Comparison of ENCODE assay signal across 20 mouse cellular contexts in the genomic region with DNA sequence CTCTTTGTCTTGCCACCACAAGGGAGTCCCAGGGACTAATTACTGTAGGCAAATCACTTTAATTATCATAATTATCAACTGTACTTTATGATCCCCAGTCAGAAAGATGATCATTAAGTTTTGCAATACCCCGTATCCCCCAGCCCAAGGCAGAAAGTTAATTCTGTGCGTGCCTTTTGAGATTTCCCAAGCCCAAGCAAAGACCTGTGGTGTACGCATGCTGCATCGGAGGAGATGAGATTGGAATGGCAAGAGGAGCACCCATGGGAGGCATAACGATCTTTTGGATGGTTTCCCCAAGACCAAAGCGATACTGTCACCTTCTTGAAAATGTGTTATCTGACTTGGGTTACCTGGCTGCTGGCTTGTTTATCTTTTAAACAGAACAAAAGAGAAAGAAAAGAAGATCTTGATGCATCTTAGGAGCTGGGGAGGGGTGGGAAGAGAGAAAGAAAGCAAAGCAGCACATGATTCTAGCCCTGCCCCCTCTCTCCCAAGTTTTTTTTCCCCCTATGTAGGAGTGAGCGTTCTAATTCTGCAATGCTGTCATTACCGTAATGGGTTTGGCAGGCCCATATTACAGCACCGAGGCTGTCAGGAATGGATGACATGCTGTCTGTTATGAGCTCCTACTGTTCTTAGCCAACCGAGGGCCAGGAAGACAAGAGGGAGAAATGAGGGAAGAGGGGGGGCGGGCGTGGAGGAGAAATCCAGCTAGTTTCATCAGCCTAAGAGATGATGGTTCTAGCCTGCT.
DNase-seq lines count a peak whose midpoint lies in the region; ATAC-seq and TF ChIP-seq lines count a peak whose summit lies in the region.
"Had no signal": no experiment of that assay in that cellular context is flagged by ENCODE, and none has a peak within 500 bp of the region (broad histone marks: within the 10 kb centered on the region; RNA-seq: fewer than 3 reads in every experiment).

No protein-coding gene starts in this region.

- peaks cover 12% of the 10 kb centered on the region for H3K4me1 ChIP-seq in forebrain, embryonic 12.5 days
- H3K4me1 ChIP-seq in forebrain, embryonic 11.5 days (replicated peaks; ENCODE audit: control insufficient read depth, insufficient read depth, low read length): peaks cover 2% of the 10 kb centered on the region; the same call in 1 of the 2 replicates
- no peaks in the 10 kb centered on the region; the same call in none of the 2 replicates for H3K4me1 ChIP-seq in kidney, postnatal 0 days (replicated peaks; ENCODE audit: insufficient read depth, low read length)
- H3K4me1 ChIP-seq: limb, embryonic 15.5 days had no signal

- no peak overlapping the region for H3K9ac ChIP-seq in forebrain, embryonic 12.5 days
- no peak overlapping the region for H3K9ac ChIP-seq in forebrain, embryonic 11.5 days (ENCODE audit: low read length)
- H3K9ac ChIP-seq in kidney, postnatal 0 days (ENCODE audit: low read depth, low read length): no peak overlapping the region
- H3K9ac ChIP-seq: intestine, embryonic 15.5 days; limb, embryonic 15.5 days; midbrain, embryonic 12.5 days had no signal

- H3K27me3 ChIP-seq in forebrain, embryonic 12.5 days: no peaks in the 10 kb centered on the region
- no peaks in the 10 kb centered on the region for H3K27me3 ChIP-seq in forebrain, embryonic 11.5 days (ENCODE audit: control insufficient read depth, insufficient read depth, low read length)
- H3K27me3 ChIP-seq in kidney, postnatal 0 days (ENCODE audit: insufficient read depth, low read length): no peaks in the 10 kb centered on the region
- H3K27me3 ChIP-seq: intestine, embryonic 15.5 days; limb, embryonic 15.5 days; midbrain, embryonic 12.5 days had no signal

- DNase-seq in forebrain, embryonic 11.5 days (ENCODE audit: low spot score): no peak
- no peak for DNase-seq in kidney, postnatal 0 days (ENCODE audit: low spot score)
- no peak for DNase-seq in kidney, adult 8-10 months
- peak; percentile 49 for DNase-seq in right cerebral cortex, adult 18-20 months
- no peak for DNase-seq in right cerebral cortex, postnatal 25 days
- DNase-seq in adrenal gland, postnatal 25 days: no peak
- DNase-seq in left cerebral cortex, postnatal 36 days (ENCODE audit: low spot score in 2 of 2): no peak
- DNase-seq: cerebellum, adult 2 months; heart, postnatal 14 days; kidney, postnatal 25 days; lung, postnatal 4 days; thymus, postnatal 36 days had no signal

- H3K27ac ChIP-seq in forebrain, embryonic 12.5 days: no peak overlapping the region
- no peak overlapping the region for H3K27ac ChIP-seq in forebrain, embryonic 11.5 days (ENCODE audit: low read depth, low read length)
- H3K27ac ChIP-seq in kidney, postnatal 0 days: no peak overlapping the region
- H3K27ac ChIP-seq: intestine, embryonic 15.5 days; limb, embryonic 15.5 days; midbrain, embryonic 12.5 days had no signal

- peak; percentile 72 for ATAC-seq in forebrain, embryonic 12.5 days (ENCODE audit: low FRiP score)
- no peak for ATAC-seq in forebrain, embryonic 11.5 days (replicated peaks; ENCODE audit: low FRiP score)
- 0 out of 2 replicates have a peak, but pooled peaks have one; percentile 17 for ATAC-seq in kidney, postnatal 0 days (replicated peaks; ENCODE audit: low FRiP score, low read depth)
- ATAC-seq: CD4-positive, CD25-positive, alpha-beta regulatory T cell, adult 4 months had no signal

- no peak overlapping the region for H3K4me2 ChIP-seq in forebrain, embryonic 12.5 days
- no peak overlapping the region for H3K4me2 ChIP-seq in forebrain, embryonic 11.5 days (ENCODE audit: low read depth, low read length, severe bottlenecking)
- no peak overlapping the region for H3K4me2 ChIP-seq in kidney, postnatal 0 days (ENCODE audit: low read length)
- H3K4me2 ChIP-seq: heart, embryonic 11.5 days; intestine, embryonic 15.5 days; limb, embryonic 15.5 days; midbrain, embryonic 12.5 days had no signal

- no peaks in the 10 kb centered on the region for H3K36me3 ChIP-seq in forebrain, embryonic 12.5 days (replicated peaks)
- no peaks in the 10 kb centered on the region for H3K36me3 ChIP-seq in forebrain, embryonic 11.5 days (ENCODE audit: control insufficient read depth, insufficient read depth, low read length)
- H3K36me3 ChIP-seq in kidney, postnatal 0 days (ENCODE audit: insufficient read depth, low read length): no peaks in the 10 kb centered on the region
- H3K36me3 ChIP-seq: G1E; intestine, embryonic 15.5 days; limb, embryonic 15.5 days; midbrain, embryonic 12.5 days had no signal

- intact Hi-C loops in left cerebral cortex, postnatal 36 days (cut with DNase I): no loop called here

- no peak overlapping the region for H3K4me3 ChIP-seq in forebrain, embryonic 12.5 days (replicated peaks)
- no peak overlapping the region for H3K4me3 ChIP-seq in forebrain, embryonic 11.5 days (ENCODE audit: low read depth, low read length)
- H3K4me3 ChIP-seq in kidney, postnatal 0 days (replicated peaks; ENCODE audit: low read depth, low read length): no peak overlapping the region
- H3K4me3 ChIP-seq: erythroblast, embryonic 14.5 days; intestine, embryonic 15.5 days; limb, embryonic 15.5 days; midbrain, embryonic 12.5 days had no signal

- WGBS in forebrain, embryonic 12.5 days: 81% methylated on average over 12 of the region's 12 CpGs
- WGBS in forebrain, embryonic 11.5 days: 79% methylated on average over 12 of the region's 12 CpGs
- 70% methylated on average over 12 of the region's 12 CpGs for WGBS in kidney, postnatal 0 days

- H3K9me3 ChIP-seq in forebrain, embryonic 12.5 days: no peaks in the 10 kb centered on the region
- no peaks in the 10 kb centered on the region for H3K9me3 ChIP-seq in forebrain, embryonic 11.5 days (ENCODE audit: control insufficient read depth, low read length)
- H3K9me3 ChIP-seq in kidney, postnatal 0 days (replicated peaks; ENCODE audit: low read length): no peaks in the 10 kb centered on the region
- H3K9me3 ChIP-seq: G1E; intestine, embryonic 15.5 days; limb, embryonic 15.5 days; midbrain, embryonic 12.5 days had no signal

- TF ChIP-seq CTCF in kidney, postnatal 0 days (IDR thresholded peaks at IDR 0.05; ENCODE audit: low read depth): no peak
